ENCODE assay signal across 22 mouse cellular contexts in the genomic region with DNA sequence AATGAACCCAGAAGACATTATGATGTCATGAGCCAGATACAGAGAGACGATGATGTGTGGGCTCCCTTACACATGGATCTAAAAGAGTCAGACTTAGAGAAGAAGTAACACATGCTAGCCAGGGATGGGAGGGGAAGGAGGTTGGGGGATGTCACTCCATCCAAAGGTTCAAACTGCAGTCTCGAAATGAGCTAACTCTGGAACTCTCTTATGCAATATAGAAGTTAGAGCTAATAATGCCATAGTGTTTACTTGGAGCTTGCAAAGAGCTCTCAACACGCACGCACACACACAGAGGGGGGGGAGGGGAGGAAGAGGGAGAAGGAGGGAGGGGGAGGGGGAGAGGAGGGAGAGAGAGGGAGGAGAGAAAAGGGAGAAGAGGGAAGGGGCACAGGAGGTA. TPM values are rescaled to one million over a fixed set of nuclear protein-coding genes. Genes with fewer than 3 reads are reported as not detected.
"Had no signal": no experiment of that assay in that cellular context is flagged by ENCODE, and none has a peak within 500 bp of the region (broad histone marks: within the 10 kb centered on the region; RNA-seq: fewer than 3 reads in every experiment).

No protein-coding gene starts in this region.

- H3K9ac ChIP-seq: intestine, embryonic 15.5 days; limb, embryonic 12.5 days; limb, embryonic 15.5 days; lung, embryonic 15.5 days; midbrain, embryonic 13.5 days; neural tube, embryonic 13.5 days; stomach, embryonic 15.5 days had no signal

- H3K27me3 ChIP-seq: intestine, embryonic 15.5 days; limb, embryonic 12.5 days; limb, embryonic 15.5 days; lung, embryonic 15.5 days; midbrain, embryonic 13.5 days; neural tube, embryonic 13.5 days; stomach, embryonic 15.5 days had no signal

- H3K4me2 ChIP-seq: intestine, embryonic 15.5 days; limb, embryonic 12.5 days; limb, embryonic 15.5 days; lung, embryonic 15.5 days; midbrain, embryonic 13.5 days; neural tube, embryonic 13.5 days; stomach, embryonic 15.5 days had no signal

- DNase-seq: kidney, adult 18-20 months; kidney, adult 9 months; kidney, postnatal 14 days; kidney, postnatal 4 days; left cerebral cortex, postnatal 4 days; lung, adult 18-20 months; lung, postnatal 14 days; retina, postnatal 1 day; right cerebral cortex, postnatal 25 days; spleen, adult 18-20 months; thymus, postnatal 36 days had no signal

- ATAC-seq: intestine, embryonic 15.5 days; midbrain, embryonic 13.5 days; midbrain, embryonic 16.5 days had no signal

- H3K9me3 ChIP-seq: intestine, embryonic 15.5 days; limb, embryonic 12.5 days; limb, embryonic 15.5 days; lung, embryonic 15.5 days; midbrain, embryonic 10.5 days; midbrain, embryonic 13.5 days; neural tube, embryonic 13.5 days; stomach, embryonic 15.5 days had no signal

- H3K4me3 ChIP-seq: intestine, embryonic 15.5 days; limb, embryonic 12.5 days; limb, embryonic 15.5 days; lung, embryonic 15.5 days; megakaryocyte, embryonic 14.5 days; midbrain, embryonic 10.5 days; midbrain, embryonic 13.5 days; myocyte; neural tube, embryonic 13.5 days; stomach, embryonic 15.5 days had no signal

- H3K27ac ChIP-seq: intestine, embryonic 15.5 days; limb, embryonic 12.5 days; limb, embryonic 15.5 days; lung, embryonic 15.5 days; midbrain, embryonic 10.5 days; midbrain, embryonic 13.5 days; neural tube, embryonic 13.5 days; stomach, embryonic 15.5 days had no signal

- H3K36me3 ChIP-seq: intestine, embryonic 15.5 days; limb, embryonic 12.5 days; limb, embryonic 15.5 days; lung, embryonic 15.5 days; midbrain, embryonic 10.5 days; midbrain, embryonic 13.5 days; neural tube, embryonic 13.5 days; stomach, embryonic 15.5 days had no signal

- H3K4me1 ChIP-seq: limb, embryonic 12.5 days; limb, embryonic 15.5 days; lung, embryonic 15.5 days; midbrain, embryonic 10.5 days; midbrain, embryonic 13.5 days; neural tube, embryonic 13.5 days; stomach, embryonic 15.5 days had no signal

RNA-seq across cellular contexts. Expression of a gene that starts 13.5 kb away (rescaled TPM):
- polyA plus RNA-seq: myocyte had no signal
